Mouse (Mus musculus) monocyte, adult 59 days (primary cell): ENCODE data around the gene Rsf1. TPM values are rescaled to one million over a fixed set of nuclear protein-coding genes. Genes with fewer than 3 reads are reported as not detected.

Source experiments
- total RNA-seq, 2 experiments: library from RNA; stranded (reverse); gene quantifications; one replicate each; pipeline ENCODE4 v1.2.4; 2023

The Rsf1 gene
- 10 to 100 TPM; 50.4 to 58.4 TPM for total RNA-seq

GRCm38 (mm10) chr7:97579067-97579975, at the start of gene Rsf1, which contains the start of gene Aamdc:
Gene Rsf1 (plus strand): TSS chr7:97579889.
Gene Aamdc (minus strand): TSS chr7:97579497.

GRCm38 (mm10) chr7:97696506-97697254, 117.0 kb downstream of the Rsf1 start, which contains the start of gene Clns1a:
Gene Clns1a (plus strand): TSS chr7:97696634.

GRCm38 (mm10) chr7:97737638-97738456, 158.2 kb downstream of the Rsf1 start, which contains the start of gene Aqp11:
Gene Aqp11 (minus strand): TSS chr7:97738289.

Other genes with a start within 250 kb of the Rsf1 start
- 10 to 100 TPM; 11.2 to 12.9 TPM for gene Usp35, start 247.9 kb upstream of the Rsf1 start, total RNA-seq
- 1 to 10 TPM; 8.6 to 9.4 TPM for gene Kctd21, start 247.6 kb upstream of the Rsf1 start, total RNA-seq
- gene Alg8, start 208.3 kb upstream of the Rsf1 start, total RNA-seq = 10 to 100 TPM; 15.4 to 16.2 TPM
- gene Ndufc2, start 179.9 kb upstream of the Rsf1 start, total RNA-seq = 10 to 100 TPM; 78.0 to 85.3 TPM
- not detected for gene Thrsp, start 162.2 kb upstream of the Rsf1 start, total RNA-seq
- gene Kctd14, start 128.6 kb upstream of the Rsf1 start, total RNA-seq = 1 to 10 TPM in 1 of 2 experiments, under 1 TPM in 1; 0.71 to 1.1 TPM
- gene Ints4, start 98.9 kb upstream of the Rsf1 start, total RNA-seq = 10 to 100 TPM; 26.4 to 30.9 TPM
- gene Aamdc, start 392 bp upstream of the Rsf1 start, total RNA-seq = 1 to 10 TPM; 7.2 to 9.1 TPM
- 10 to 100 TPM; 39.6 to 44.3 TPM for gene Clns1a, start 116.7 kb downstream of the Rsf1 start, total RNA-seq
- gene Aqp11, start 158.4 kb downstream of the Rsf1 start, total RNA-seq = under 1 TPM; 0.13 to 0.43 TPM
- 10 to 100 TPM; 44.4 to 44.8 TPM for gene Pak1, start 208.7 kb downstream of the Rsf1 start, total RNA-seq